Mouse (Mus musculus): ENCODE measurements around the gene Dscaml1. TPM values are rescaled to one million over a fixed set of nuclear protein-coding genes. Genes with fewer than 3 reads are reported as not detected.

Dscaml1 gene
- polyA plus RNA-seq, 1 experiment, result not detected

- Histone ChIP-seq H3K27ac (ENCODE audit: control insufficient read depth, insufficient read depth, low read depth, low read length, poor library complexity) (no peak overlapping the region), H3K4me1 (ENCODE audit: control insufficient read depth, insufficient read depth, low read length) (no peaks in the 10 kb centered on the region), H3K4me3 (replicated peaks; ENCODE audit: control insufficient read depth, low read depth, low read length) (no peak overlapping the region)
- 73% methylated on average over 8 of the region's 8 CpGs for WGBS
- TF ChIP-seq POLR2A (IDR thresholded peaks at IDR 0.05; ENCODE audit: borderline replicate concordance, control insufficient read depth, low read depth, low read length), result no peak
- no peak for TF ChIP-seq CTCF (IDR thresholded peaks at IDR 0.05; ENCODE audit: control insufficient read depth, insufficient read depth, low read length)
Measured at GRCm38 (mm10) chr9:45574021-45574420, 147.6 kb downstream of the Dscaml1 start.

- H3K4me3 ChIP-seq (replicated peaks; ENCODE audit: control insufficient read depth, low read depth, low read length), result no peak overlapping the region
- H3K27ac ChIP-seq (ENCODE audit: control insufficient read depth, insufficient read depth, low read depth, low read length, poor library complexity), result no peak overlapping the region
- TF ChIP-seq POLR2A (IDR thresholded peaks at IDR 0.05; ENCODE audit: borderline replicate concordance, control insufficient read depth, low read depth, low read length) (no peak), CTCF (IDR thresholded peaks at IDR 0.05; ENCODE audit: control insufficient read depth, insufficient read depth, low read length) (no peak)
- H3K4me1 ChIP-seq (ENCODE audit: control insufficient read depth, insufficient read depth, low read length), result no peaks in the 10 kb centered on the region
- 87% methylated on average over 16 of the region's 16 CpGs for WGBS
Measured at GRCm38 (mm10) chr9:45580069-45580795, 153.8 kb downstream of the Dscaml1 start.

GRCm38 (mm10) chr9:45586475-45586874 is 160.0 kb downstream of the Dscaml1 start:
- Histone ChIP-seq H3K4me3 (replicated peaks; ENCODE audit: control insufficient read depth, low read depth, low read length) (no peak overlapping the region), H3K4me1 (ENCODE audit: control insufficient read depth, insufficient read depth, low read length) (no peaks in the 10 kb centered on the region), H3K27ac (ENCODE audit: control insufficient read depth, insufficient read depth, low read depth, low read length, poor library complexity) (no peak overlapping the region)
- TF ChIP-seq POLR2A (IDR thresholded peaks at IDR 0.05; ENCODE audit: borderline replicate concordance, control insufficient read depth, low read depth, low read length) (no peak), CTCF (IDR thresholded peaks at IDR 0.05; ENCODE audit: control insufficient read depth, insufficient read depth, low read length) (no peak)
- WGBS, result 54% methylated on average over 9 of the region's 9 CpGs

- TF ChIP-seq CTCF (IDR thresholded peaks at IDR 0.05; ENCODE audit: control insufficient read depth, insufficient read depth, low read length), result no peak
- no peak overlapping the region for H3K27ac ChIP-seq (ENCODE audit: control insufficient read depth, insufficient read depth, low read depth, low read length, poor library complexity)
- no peaks in the 10 kb centered on the region for H3K4me1 ChIP-seq (ENCODE audit: control insufficient read depth, insufficient read depth, low read length)
- WGBS, result 83% methylated on average over 7 of the region's 7 CpGs
- no peak overlapping the region for H3K4me3 ChIP-seq (replicated peaks; ENCODE audit: control insufficient read depth, low read depth, low read length)
Measured at GRCm38 (mm10) chr9:45587704-45588103, 161.3 kb downstream of the Dscaml1 start.

GRCm38 (mm10) chr9:45589867-45590266 is 163.4 kb downstream of the Dscaml1 start:
- no peaks in the 10 kb centered on the region for H3K4me1 ChIP-seq (ENCODE audit: control insufficient read depth, insufficient read depth, low read length)
- 59% methylated on average over 3 of the region's 3 CpGs for WGBS
- TF ChIP-seq POLR2A (IDR thresholded peaks at IDR 0.05; ENCODE audit: borderline replicate concordance, control insufficient read depth, low read depth, low read length) (no peak), CTCF (IDR thresholded peaks at IDR 0.05; ENCODE audit: control insufficient read depth, insufficient read depth, low read length) (peak; percentile 38; the same call in 1 of the 2 replicates)
- H3K27ac ChIP-seq (ENCODE audit: control insufficient read depth, insufficient read depth, low read depth, low read length, poor library complexity), result no peak overlapping the region
- no peak overlapping the region for H3K4me3 ChIP-seq (replicated peaks; ENCODE audit: control insufficient read depth, low read depth, low read length)

- H3K4me1 ChIP-seq (ENCODE audit: control insufficient read depth, insufficient read depth, low read length), result no peaks in the 10 kb centered on the region
- WGBS, result 74% methylated on average over 2 of the region's 2 CpGs
- H3K4me3 ChIP-seq (replicated peaks; ENCODE audit: control insufficient read depth, low read depth, low read length), result no peak overlapping the region
- no peak for TF ChIP-seq POLR2A (IDR thresholded peaks at IDR 0.05; ENCODE audit: borderline replicate concordance, control insufficient read depth, low read depth, low read length)
- no peak overlapping the region for H3K27ac ChIP-seq (ENCODE audit: control insufficient read depth, insufficient read depth, low read depth, low read length, poor library complexity)
Measured at GRCm38 (mm10) chr9:45591061-45591460, 164.6 kb downstream of the Dscaml1 start.

GRCm38 (mm10) chr9:45592374-45592773 is 165.9 kb downstream of the Dscaml1 start:
- Histone ChIP-seq H3K4me3 (replicated peaks; ENCODE audit: control insufficient read depth, low read depth, low read length) (no peak overlapping the region), H3K27ac (ENCODE audit: control insufficient read depth, insufficient read depth, low read depth, low read length, poor library complexity) (no peak overlapping the region), H3K4me1 (ENCODE audit: control insufficient read depth, insufficient read depth, low read length) (no peaks in the 10 kb centered on the region)
- 70% methylated on average over 9 of the region's 9 CpGs for WGBS
- TF ChIP-seq CTCF (IDR thresholded peaks at IDR 0.05; ENCODE audit: control insufficient read depth, insufficient read depth, low read length), result no peak
- TF ChIP-seq POLR2A (IDR thresholded peaks at IDR 0.05; ENCODE audit: borderline replicate concordance, control insufficient read depth, low read depth, low read length), result no peak

- no peaks in the 10 kb centered on the region for H3K4me1 ChIP-seq (ENCODE audit: control insufficient read depth, insufficient read depth, low read length)
- no peak overlapping the region for H3K27ac ChIP-seq (ENCODE audit: control insufficient read depth, insufficient read depth, low read depth, low read length, poor library complexity)
- WGBS, result 76% methylated on average over 5 of the region's 5 CpGs
- no peak overlapping the region for H3K4me3 ChIP-seq (replicated peaks; ENCODE audit: control insufficient read depth, low read depth, low read length)
- TF ChIP-seq POLR2A (IDR thresholded peaks at IDR 0.05; ENCODE audit: borderline replicate concordance, control insufficient read depth, low read depth, low read length) (no peak), CTCF (IDR thresholded peaks at IDR 0.05; ENCODE audit: control insufficient read depth, insufficient read depth, low read length) (no peak)
Measured at GRCm38 (mm10) chr9:45598117-45598516, 171.7 kb downstream of the Dscaml1 start.

- WGBS, result 54% methylated on average over 4 of the region's 4 CpGs
Measured at GRCm38 (mm10) chr9:45599377-45599776, 172.9 kb downstream of the Dscaml1 start.

More at GRCm38 (mm10) chr9:45599377-45599776, 172.9 kb downstream of the Dscaml1 start:
- no peak overlapping the region for H3K27ac ChIP-seq (ENCODE audit: control insufficient read depth, insufficient read depth, low read depth, low read length, poor library complexity)
- no peak overlapping the region for H3K4me3 ChIP-seq (replicated peaks; ENCODE audit: control insufficient read depth, low read depth, low read length)
- TF ChIP-seq CTCF (IDR thresholded peaks at IDR 0.05; ENCODE audit: control insufficient read depth, insufficient read depth, low read length), result no peak
- TF ChIP-seq POLR2A (IDR thresholded peaks at IDR 0.05; ENCODE audit: borderline replicate concordance, control insufficient read depth, low read depth, low read length), result no peak
- H3K4me1 ChIP-seq (ENCODE audit: control insufficient read depth, insufficient read depth, low read length), result no peaks in the 10 kb centered on the region
